Mouse (Mus musculus) right cerebral cortex, adult 18-20 months (tissue): ENCODE results near the gene Hnrnpa3.

ENCODE experiments used
- DNase-seq: peaks from one replicate; pipeline ENCODE4 v3.0.0; 2022; ENCODE audit warnings: mixed read lengths

Gene Hnrnpa3

DNA sequence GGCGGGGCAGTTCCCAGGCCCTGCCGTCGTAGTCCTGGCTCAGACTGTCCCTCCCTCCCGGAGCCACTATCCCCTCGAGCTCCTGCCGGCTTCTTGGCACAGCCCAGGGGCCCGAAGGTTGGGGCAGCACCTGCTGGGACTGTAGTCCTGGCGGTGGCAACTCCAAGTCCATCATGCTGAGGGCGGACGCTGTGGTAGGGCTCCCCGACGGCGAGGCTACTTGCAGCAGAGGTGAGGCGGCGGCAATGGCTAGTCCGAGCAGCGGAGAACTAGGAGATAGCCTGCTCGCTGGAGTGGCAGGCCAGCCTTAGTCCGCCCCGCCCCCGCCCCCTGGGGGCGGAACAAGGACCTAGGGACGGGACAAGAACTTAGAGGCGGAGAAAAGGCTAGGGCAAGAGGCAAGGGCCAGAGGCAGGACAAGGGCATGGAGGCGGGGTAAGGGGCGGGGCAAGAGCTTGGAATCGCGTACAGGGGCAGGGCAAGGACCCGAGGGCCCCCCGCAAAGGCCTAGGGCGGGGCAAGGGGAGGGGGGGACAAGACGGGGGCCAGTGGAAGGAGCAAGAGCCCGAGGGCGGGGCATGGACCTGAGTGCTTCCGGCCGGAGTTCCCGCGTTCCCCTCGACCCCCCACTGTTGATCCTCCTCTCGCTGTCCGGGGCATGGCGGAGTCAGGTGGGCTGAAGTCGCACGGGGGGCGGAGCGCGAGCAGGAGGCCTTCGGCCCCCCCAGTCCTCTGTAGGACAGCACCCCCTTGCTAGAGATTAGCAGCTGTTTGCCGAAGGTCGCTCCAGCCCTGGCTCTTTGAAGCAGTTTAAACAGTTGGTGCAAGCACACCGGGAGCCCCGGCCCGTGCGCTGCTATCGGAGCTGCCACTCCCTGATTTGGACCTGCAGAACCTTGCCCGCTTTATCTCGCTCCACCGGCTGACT, 45.4 kb downstream of the Hnrnpa3 start, which contains the start of gene Nfe2l2:
Nfe2l2 (minus strand) TSS at position 408 of the 928 bp plus-strand sequence.
- DNase-seq, result peak; percentile 88

DNA sequence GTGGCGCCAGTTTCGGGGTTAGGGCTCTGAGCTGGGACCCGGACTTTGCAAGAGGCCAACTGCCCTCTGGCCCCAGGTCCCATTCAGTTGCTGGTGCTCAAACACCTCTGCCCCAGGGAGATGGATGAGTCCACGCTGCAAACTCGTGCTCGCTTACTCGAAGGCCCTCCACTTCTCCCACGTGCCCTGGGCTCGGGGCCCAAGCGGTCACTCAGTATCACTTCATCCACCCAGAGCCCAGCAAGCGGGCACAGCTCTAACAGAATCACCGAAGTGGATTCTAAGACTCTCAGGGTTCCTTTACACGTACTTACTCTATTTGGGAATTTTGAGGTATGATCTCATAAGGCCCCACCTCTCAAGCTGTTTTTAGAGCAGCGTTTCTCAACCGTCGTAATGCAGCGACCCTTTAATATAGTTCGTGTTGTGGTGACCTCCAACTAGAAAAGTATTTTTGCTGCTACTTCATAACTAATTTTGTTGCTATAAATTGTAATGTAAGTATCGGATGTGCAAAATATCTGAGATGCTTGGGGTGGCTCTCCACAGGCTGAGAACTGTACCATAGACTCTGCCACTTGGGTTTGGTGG, 46.2 kb downstream of the Hnrnpa3 start:
- DNase-seq, result no peak

DNA sequence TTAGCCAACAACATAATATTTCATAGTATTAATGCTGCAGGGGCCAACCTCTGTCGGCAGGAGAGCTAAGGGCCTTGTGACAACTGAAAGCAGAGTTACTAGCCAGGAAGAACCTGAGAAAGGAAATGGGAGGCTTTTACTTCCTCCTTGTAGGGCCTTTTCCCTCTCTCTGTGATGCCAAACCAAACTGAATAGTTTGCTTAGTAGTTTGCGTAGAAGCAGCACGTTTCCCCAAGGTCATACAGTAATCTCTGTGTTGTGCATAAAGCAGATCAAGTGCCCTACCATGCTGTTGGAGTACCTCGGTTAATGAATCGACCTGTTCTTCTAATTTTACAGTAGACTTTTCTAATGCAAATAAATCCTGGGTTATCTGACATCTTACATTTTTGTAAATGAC, 47.4 kb downstream of the Hnrnpa3 start:
- no peak for DNase-seq

DNA sequence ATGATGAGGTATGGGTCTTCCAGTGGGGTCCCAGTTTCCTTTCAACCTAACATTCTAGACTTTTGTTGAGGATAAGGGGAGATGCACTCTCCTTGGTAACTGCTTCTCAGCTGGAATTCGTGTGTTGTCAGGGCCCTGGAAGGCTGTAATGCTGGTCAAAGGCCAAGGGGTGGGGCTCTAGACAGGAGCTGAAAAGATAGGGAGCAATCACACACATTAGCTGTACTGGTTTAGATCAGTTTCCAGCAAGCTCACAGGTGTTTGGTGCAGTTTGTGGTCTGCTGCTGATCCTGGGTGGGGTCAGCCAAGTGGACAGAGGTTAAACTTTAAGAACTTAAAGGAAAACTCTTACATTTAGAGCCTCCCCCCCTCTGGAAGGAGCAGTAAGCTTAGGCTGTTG, 48.4 kb downstream of the Hnrnpa3 start:
- DNase-seq, result no peak

DNA sequence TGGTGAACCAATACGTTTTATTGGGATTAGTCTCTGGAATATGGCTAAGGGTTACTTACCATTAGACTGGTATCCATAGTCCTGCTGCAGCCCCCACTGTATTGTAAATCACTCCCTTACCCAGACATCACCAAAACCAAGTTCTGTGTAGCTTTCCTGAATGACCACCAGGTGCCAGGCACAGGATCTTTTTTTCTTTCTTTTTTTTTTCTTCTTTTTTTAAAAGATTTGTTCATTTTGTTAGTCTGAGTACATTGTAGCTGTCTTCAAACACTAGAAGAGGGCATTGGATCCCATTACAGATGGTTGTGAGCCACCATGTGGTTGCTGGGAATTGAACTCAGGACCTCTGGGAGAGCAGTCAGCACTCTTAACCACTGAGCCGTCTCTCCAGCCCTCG, 54.0 kb downstream of the Hnrnpa3 start:
- no peak for DNase-seq

DNA sequence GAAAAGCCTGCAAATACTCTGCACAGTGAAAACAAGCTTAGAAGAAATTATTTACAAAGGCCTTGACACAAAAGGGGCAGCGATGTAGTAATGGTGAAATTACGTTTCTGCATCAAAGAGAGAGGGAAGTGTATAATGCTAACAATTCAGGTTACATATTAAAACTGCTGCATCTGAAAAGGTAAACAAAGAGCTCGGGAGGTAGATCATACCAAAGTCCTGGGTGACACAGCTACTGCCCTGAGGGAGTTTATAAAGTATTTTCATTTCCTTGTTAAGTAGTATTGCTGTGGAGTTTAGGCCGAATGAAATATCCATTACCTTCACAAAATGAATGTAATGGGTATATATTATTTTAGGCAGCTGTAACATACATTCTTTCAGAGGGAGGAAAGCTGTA, 55.7 kb downstream of the Hnrnpa3 start:
- no peak for DNase-seq

DNA sequence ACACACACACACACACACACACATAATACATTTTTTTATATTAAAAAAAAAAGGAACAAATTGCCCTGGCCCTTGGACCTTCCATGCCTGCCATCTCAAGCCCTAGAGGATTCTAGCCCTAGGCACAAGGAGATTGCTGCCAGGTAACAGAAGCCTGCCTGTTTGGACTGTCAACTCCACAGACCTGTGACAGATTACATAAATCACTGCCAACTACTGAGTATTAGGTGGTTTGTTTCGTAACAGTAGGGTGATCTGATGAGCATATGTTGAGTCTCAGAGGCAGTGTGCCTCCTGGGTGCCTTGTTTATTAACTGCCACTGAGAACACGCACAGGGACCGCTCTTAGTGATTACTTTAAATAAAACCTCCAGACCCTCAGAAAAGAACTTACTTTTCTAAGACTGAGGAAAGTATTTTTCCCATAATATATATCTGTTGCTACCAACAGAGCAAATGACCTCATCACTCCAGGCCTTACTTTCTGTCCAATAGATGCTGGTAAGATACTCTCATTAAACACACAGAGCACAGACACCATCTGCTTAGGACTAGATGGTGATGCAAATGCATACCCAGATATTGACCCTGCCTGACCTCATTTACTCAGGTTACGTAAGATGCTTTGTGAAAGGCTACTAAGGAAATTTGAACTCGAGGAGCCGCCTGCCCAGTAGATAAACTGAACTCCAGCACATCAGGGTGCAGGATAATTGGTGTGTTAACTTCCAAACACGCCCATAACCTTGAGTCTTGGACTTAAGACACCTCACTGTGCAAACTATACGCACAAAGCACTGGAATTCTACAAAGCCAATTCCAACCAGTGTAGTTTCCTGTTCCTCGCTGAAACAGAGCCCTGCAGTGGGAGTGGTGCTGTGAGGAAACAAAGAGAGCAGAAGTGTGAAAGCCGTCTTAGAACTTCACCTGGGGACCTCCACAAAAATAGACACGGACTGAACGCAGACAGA, 57.3 kb downstream of the Hnrnpa3 start:
- DNase-seq, result no peak
